Mouse (Mus musculus): ENCODE data around the gene Pex10.

Pex10 gene

DNA sequence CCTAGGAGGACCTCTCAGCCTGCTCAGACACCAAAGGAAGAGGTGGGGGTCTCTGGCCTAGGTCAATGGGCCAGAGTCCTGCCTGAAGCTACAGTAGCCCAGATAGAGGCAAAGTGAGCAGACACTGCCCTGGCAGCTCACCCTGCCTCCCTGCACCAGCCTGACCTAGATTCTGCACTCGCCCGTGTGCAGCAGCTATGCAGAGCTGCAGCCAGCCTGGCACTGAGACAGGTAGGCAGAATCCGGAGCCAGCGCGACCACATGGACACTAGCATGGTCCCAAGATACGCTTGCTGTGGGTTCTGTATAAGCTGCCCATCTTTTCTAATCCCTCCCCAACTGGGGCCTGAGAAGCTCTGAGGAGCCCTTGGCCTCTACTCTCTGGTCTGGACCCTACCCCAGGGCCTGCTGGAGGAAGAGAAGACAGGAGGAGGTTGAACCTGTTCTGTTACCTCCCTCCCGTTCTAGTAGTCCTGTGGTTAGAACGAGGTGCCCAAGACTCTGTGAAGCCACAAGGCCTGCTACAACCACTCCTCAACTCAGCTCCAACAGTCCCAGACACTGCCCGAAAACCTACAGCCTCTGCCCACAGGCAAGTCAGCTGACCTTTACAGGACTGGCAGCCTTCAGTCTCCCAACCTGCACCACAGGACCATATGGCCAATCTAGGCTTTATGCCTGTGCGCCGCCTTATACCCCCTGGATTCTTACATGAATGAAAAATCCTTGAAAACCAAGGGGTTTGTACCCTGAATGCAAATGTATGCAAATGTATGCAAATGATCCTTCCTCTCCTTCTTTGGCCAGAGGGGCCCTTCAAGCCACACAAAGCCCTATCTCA is 42.4 kb upstream of the Pex10 start:
- TF ChIP-seq CTCF (conservative IDR thresholded peaks at IDR 0.05; ENCODE audit: low read length) (no peak), POU5F1 (IDR thresholded peaks at IDR 0.05; ENCODE audit: borderline replicate concordance, low read length) (0 out of 2 replicates have a peak, but pooled peaks have one; percentile 12), NANOG (IDR thresholded peaks at IDR 0.05; ENCODE audit: borderline replicate concordance, low read length) (no peak)
- H3K27me3 ChIP-seq (ENCODE audit: insufficient read depth, low read length): peaks cover 22% of the 10 kb centered on the region
- peaks cover 15% of the 10 kb centered on the region for H3K4me1 ChIP-seq (replicated peaks; ENCODE audit: low read depth, low read length)
- no peaks in the 10 kb centered on the region for H3K36me3 ChIP-seq (ENCODE audit: insufficient read depth, low read length)
- H3K9me3 ChIP-seq (ENCODE audit: low read length): no peaks in the 10 kb centered on the region
- no peak overlapping the region for H3K4me3 ChIP-seq (replicated peaks; ENCODE audit: low read length)

DNA sequence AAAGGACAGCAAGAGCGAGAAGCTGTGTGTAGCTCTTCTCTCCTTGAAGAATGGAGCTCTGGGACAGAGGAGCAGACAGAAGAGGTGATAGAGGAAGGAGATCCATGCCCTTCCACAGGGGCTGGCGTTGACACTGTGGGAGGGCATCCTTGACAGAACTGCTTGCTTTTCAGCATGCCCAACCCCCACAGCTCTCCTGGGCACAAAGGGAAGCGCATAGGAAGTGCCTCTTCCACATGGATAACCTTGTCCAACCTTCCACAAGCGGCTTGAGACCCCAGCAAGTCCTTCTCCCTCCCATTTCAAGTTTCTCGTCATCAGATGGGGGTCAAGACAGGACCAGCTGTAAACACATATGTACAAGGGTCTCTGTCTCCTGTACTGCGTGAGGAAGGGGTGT is 33.7 kb upstream of the Pex10 start:
- Histone ChIP-seq H3K4me1 (replicated peaks; ENCODE audit: low read depth, low read length) (no peaks in the 10 kb centered on the region), H3K27me3 (ENCODE audit: insufficient read depth, low read length) (peaks cover 68% of the 10 kb centered on the region), H3K36me3 (ENCODE audit: insufficient read depth, low read length) (no peaks in the 10 kb centered on the region), H3K4me3 (replicated peaks; ENCODE audit: low read length) (no peak overlapping the region), H3K9me3 (ENCODE audit: low read length) (no peaks in the 10 kb centered on the region)
- TF ChIP-seq POU5F1 (IDR thresholded peaks at IDR 0.05; ENCODE audit: borderline replicate concordance, low read length): no peak
- TF ChIP-seq NANOG (IDR thresholded peaks at IDR 0.05; ENCODE audit: borderline replicate concordance, low read length): no peak
- TF ChIP-seq CTCF (conservative IDR thresholded peaks at IDR 0.05; ENCODE audit: low read length): no peak

DNA sequence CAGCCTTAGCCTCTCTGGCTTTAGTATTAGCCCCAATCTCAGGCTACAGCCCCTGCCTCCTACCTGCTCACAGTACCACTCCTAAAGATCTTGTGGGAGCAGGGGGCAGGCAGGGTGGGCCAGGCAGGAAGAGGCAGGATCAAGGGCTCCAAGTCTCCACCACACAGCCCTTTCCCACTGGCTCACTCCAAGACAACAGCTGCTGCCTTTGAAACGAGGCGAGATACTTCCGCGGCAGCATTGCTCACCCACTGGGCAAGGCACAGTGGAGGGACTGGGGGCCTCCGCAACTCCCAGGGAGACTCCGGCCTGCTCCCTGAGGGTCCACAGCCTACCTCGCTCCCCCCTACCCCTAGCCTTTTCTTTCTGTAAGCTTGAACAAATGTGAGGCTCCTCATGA is 32.6 kb upstream of the Pex10 start:
- Histone ChIP-seq H3K36me3 (ENCODE audit: insufficient read depth, low read length) (no peaks in the 10 kb centered on the region), H3K4me1 (replicated peaks; ENCODE audit: low read depth, low read length) (no peaks in the 10 kb centered on the region), H3K9me3 (ENCODE audit: low read length) (no peaks in the 10 kb centered on the region), H3K27me3 (ENCODE audit: insufficient read depth, low read length) (peaks cover 68% of the 10 kb centered on the region), H3K4me3 (replicated peaks; ENCODE audit: low read length) (no peak overlapping the region)
- TF ChIP-seq NANOG (IDR thresholded peaks at IDR 0.05; ENCODE audit: borderline replicate concordance, low read length): no peak
- TF ChIP-seq CTCF (conservative IDR thresholded peaks at IDR 0.05; ENCODE audit: low read length): no peak
- no peak for TF ChIP-seq POU5F1 (IDR thresholded peaks at IDR 0.05; ENCODE audit: borderline replicate concordance, low read length)

GRCm38 (mm10) chr4:155034787-155035186 is 32.0 kb upstream of the Pex10 start:
- no peak for TF ChIP-seq CTCF (conservative IDR thresholded peaks at IDR 0.05; ENCODE audit: low read length)
- no peak for TF ChIP-seq POU5F1 (IDR thresholded peaks at IDR 0.05; ENCODE audit: borderline replicate concordance, low read length)
- Histone ChIP-seq H3K4me1 (replicated peaks; ENCODE audit: low read depth, low read length) (no peaks in the 10 kb centered on the region), H3K4me3 (replicated peaks; ENCODE audit: low read length) (no peak overlapping the region)

GRCm38 (mm10) chr4:155040197-155040596 is 26.6 kb upstream of the Pex10 start:
- no peaks in the 10 kb centered on the region for H3K9me3 ChIP-seq (ENCODE audit: low read length)
- H3K27me3 ChIP-seq (ENCODE audit: insufficient read depth, low read length): peaks cover 80% of the 10 kb centered on the region
- peaks cover 13% of the 10 kb centered on the region for H3K4me1 ChIP-seq (replicated peaks; ENCODE audit: low read depth, low read length)
- no peak for TF ChIP-seq POU5F1 (IDR thresholded peaks at IDR 0.05; ENCODE audit: borderline replicate concordance, low read length)
- TF ChIP-seq CTCF (conservative IDR thresholded peaks at IDR 0.05; ENCODE audit: low read length): no peak
- no peak for TF ChIP-seq NANOG (IDR thresholded peaks at IDR 0.05; ENCODE audit: borderline replicate concordance, low read length)
- H3K4me3 ChIP-seq (replicated peaks; ENCODE audit: low read length): no peak overlapping the region
- no peaks in the 10 kb centered on the region for H3K36me3 ChIP-seq (ENCODE audit: insufficient read depth, low read length)

More at GRCm38 (mm10) chr4:155034787-155035186, 32.0 kb upstream of the Pex10 start:
- Histone ChIP-seq H3K9me3 (ENCODE audit: low read length) (no peaks in the 10 kb centered on the region), H3K27me3 (ENCODE audit: insufficient read depth, low read length) (peaks cover 72% of the 10 kb centered on the region), H3K36me3 (ENCODE audit: insufficient read depth, low read length) (no peaks in the 10 kb centered on the region)

GRCm38 (mm10) chr4:155040696-155041095 is 26.1 kb upstream of the Pex10 start:
- Histone ChIP-seq H3K4me1 (replicated peaks; ENCODE audit: low read depth, low read length) (peaks cover 13% of the 10 kb centered on the region), H3K9me3 (ENCODE audit: low read length) (no peaks in the 10 kb centered on the region), H3K4me3 (replicated peaks; ENCODE audit: low read length) (no peak overlapping the region), H3K27me3 (ENCODE audit: insufficient read depth, low read length) (peaks cover 81% of the 10 kb centered on the region), H3K36me3 (ENCODE audit: insufficient read depth, low read length) (no peaks in the 10 kb centered on the region)
- TF ChIP-seq POU5F1 (IDR thresholded peaks at IDR 0.05; ENCODE audit: borderline replicate concordance, low read length) (no peak), CTCF (conservative IDR thresholded peaks at IDR 0.05; ENCODE audit: low read length) (no peak), NANOG (IDR thresholded peaks at IDR 0.05; ENCODE audit: borderline replicate concordance, low read length) (no peak)

DNA sequence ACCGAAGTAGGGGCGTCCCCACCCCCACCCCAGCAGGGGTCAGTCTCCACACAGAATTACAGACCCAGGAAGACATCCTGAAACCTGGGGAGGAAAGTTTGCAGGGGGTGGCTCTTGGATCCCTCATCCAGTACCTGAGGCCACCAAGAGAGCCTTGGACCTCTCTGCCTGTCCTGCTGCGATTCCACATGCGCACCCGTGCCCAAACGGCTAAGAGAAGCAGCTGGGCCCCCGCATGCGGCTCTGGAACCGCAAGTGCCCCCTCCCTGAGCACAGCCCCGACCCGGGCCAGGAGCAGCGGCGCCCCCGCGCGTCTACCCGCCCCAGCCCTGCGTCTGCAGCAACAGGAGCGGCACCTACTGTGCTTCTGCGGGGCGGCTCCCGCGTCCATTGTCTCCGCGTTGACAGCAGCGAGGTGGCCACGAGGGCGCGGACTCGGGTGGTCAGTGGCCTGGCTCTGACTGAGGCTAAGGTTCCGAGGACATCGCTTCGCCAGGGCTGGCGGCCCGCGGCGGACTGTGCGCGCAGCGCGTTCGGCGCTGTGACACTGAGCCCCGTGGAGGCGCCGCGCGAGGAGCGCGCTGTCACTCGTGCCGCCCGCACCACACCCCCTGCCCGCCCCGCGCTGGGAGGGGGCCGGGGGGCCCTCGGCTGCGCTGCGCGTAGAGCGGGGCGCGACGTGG is 24.1 kb upstream of the Pex10 start:
- TF ChIP-seq POU5F1 (IDR thresholded peaks at IDR 0.05; ENCODE audit: borderline replicate concordance, low read length) (no peak), CTCF (conservative IDR thresholded peaks at IDR 0.05; ENCODE audit: low read length) (no peak), NANOG (IDR thresholded peaks at IDR 0.05; ENCODE audit: borderline replicate concordance, low read length) (no peak)
- H3K4me1 ChIP-seq (replicated peaks; ENCODE audit: low read depth, low read length): peaks cover 13% of the 10 kb centered on the region
- peak overlapping the region; percentile 76 for H3K4me3 ChIP-seq (replicated peaks; ENCODE audit: low read length)
- H3K9me3 ChIP-seq (ENCODE audit: low read length): no peaks in the 10 kb centered on the region
- peaks cover 81% of the 10 kb centered on the region for H3K27me3 ChIP-seq (ENCODE audit: insufficient read depth, low read length)
- no peaks in the 10 kb centered on the region for H3K36me3 ChIP-seq (ENCODE audit: insufficient read depth, low read length)

GRCm38 (mm10) chr4:155043289-155043625 is 23.6 kb upstream of the Pex10 start:
- Histone ChIP-seq H3K9me3 (ENCODE audit: low read length) (no peaks in the 10 kb centered on the region), H3K4me3 (replicated peaks; ENCODE audit: low read length) (peak overlapping the region; percentile 76), H3K4me1 (replicated peaks; ENCODE audit: low read depth, low read length) (peaks cover 13% of the 10 kb centered on the region), H3K27me3 (ENCODE audit: insufficient read depth, low read length) (peaks cover 85% of the 10 kb centered on the region), H3K36me3 (ENCODE audit: insufficient read depth, low read length) (no peaks in the 10 kb centered on the region)
- TF ChIP-seq POU5F1 (IDR thresholded peaks at IDR 0.05; ENCODE audit: borderline replicate concordance, low read length): no peak
- no peak for TF ChIP-seq NANOG (IDR thresholded peaks at IDR 0.05; ENCODE audit: borderline replicate concordance, low read length)
- TF ChIP-seq CTCF (conservative IDR thresholded peaks at IDR 0.05; ENCODE audit: low read length): no peak

All from E14TG2a.4 (cell line).